ENCODE assay signal across 8 mouse cellular contexts in the genomic region with DNA sequence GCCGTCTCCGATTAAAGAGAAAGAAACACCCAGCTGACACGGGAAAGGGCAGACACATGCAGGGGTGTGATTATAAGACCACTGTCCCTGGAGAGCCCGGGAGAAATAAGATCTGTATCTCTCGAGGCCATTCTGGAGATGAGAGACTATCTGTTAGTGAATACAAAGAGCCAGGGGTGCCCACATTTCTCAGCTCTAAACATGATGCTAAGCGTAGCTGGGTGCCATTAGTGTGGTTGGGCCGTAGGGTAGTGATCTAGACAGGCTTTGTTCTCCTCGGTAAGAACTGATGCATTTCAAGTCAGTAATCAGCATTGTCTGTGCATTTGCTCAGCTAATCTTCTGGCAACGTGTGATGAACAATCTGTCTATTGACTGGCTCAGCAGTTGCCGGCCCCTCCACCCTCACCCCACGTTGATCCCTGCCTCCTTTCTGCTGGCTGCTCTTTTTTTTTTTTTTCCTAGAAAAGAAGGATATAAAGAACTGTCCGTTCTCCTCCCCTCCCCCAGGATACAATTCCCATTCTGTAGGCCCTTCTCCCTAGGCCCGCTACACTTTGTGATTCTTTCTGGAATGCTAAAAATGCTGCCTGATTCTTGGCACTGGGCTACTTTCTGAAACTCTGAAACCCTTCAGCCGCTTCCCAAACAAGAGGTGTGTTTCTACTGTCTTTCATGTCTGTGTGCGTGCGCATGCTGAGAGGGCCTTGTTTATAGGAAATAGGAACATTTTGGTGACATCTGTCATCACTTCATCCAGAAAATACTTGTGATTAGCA.
A peak's percentile ranks its signal among the peaks of the same experiment; 100 is the strongest.
DNase-seq lines count a peak whose midpoint lies in the region; ATAC-seq lines count a peak whose summit lies in the region.

No protein-coding gene starts in this region.

- no peak for ATAC-seq in liver, embryonic 12.5 days

- no peak overlapping the region for H3K9ac ChIP-seq in liver, embryonic 12.5 days

- H3K27me3 ChIP-seq in heart, embryonic 10.5 days (ENCODE audit: insufficient read depth, poor library complexity, severe bottlenecking): no peaks in the 10 kb centered on the region
- H3K27me3 ChIP-seq in liver, embryonic 12.5 days (replicated peaks): no peaks in the 10 kb centered on the region

- H3K36me3 ChIP-seq in heart, embryonic 10.5 days: no peaks in the 10 kb centered on the region
- H3K36me3 ChIP-seq in liver, embryonic 12.5 days: no peaks in the 10 kb centered on the region

- H3K27ac ChIP-seq in heart, embryonic 10.5 days: peak overlapping the region; percentile 67
- no peak overlapping the region for H3K27ac ChIP-seq in liver, embryonic 12.5 days

- WGBS in heart, embryonic 10.5 days: 6% methylated on average over 16 of the region's 16 CpGs
- 42% methylated on average over 16 of the region's 16 CpGs for WGBS in liver, embryonic 12.5 days (ENCODE audit: insufficient replicate concordance)

- DNase-seq in heart, embryonic 10.5 days (ENCODE audit: low spot score): peak; percentile 79
- DNase-seq in heart, adult 9 months (ENCODE audit: low spot score in 2 of 2): no peak
- DNase-seq in cerebellum, postnatal 14 days: peak; percentile 28 to 57
- peak; percentile 21 for DNase-seq in heart, postnatal 4 days
- DNase-seq in lung, postnatal 14 days: peak; percentile 51
- DNase-seq in frontal cortex, postnatal 36 days (ENCODE audit: low spot score in 2 of 2): no peak
- no peak for DNase-seq in urinary bladder, adult 2 months (ENCODE audit: low spot score)

- peak overlapping the region; percentile 41 for H3K4me3 ChIP-seq in heart, embryonic 10.5 days
- H3K4me3 ChIP-seq in liver, embryonic 12.5 days: no peak overlapping the region

- H3K9me3 ChIP-seq in heart, embryonic 10.5 days: no peaks in the 10 kb centered on the region
- H3K9me3 ChIP-seq in liver, embryonic 12.5 days (replicated peaks): no peaks in the 10 kb centered on the region

- H3K4me1 ChIP-seq in heart, embryonic 10.5 days: peaks cover 10% of the 10 kb centered on the region; the same call in 1 of the 2 replicates
- H3K4me1 ChIP-seq in liver, embryonic 12.5 days: no peaks in the 10 kb centered on the region

- no peak overlapping the region for H3K4me2 ChIP-seq in liver, embryonic 12.5 days

Comparison
In these comparisons a context has a peak if more than half of its experiments do, and no peak if none do; other contexts are left out.
1. DNase-seq: peak in heart, embryonic 10.5 days (single experiment), cerebellum, postnatal 14 days (2 of 2), heart, postnatal 4 days (single experiment) and lung, postnatal 14 days (single experiment); none in heart, adult 9 months (0 of 2), frontal cortex, postnatal 36 days (0 of 2) and urinary bladder, adult 2 months (single experiment).